Mouse (Mus musculus) subcutaneous adipose tissue, adult 2 months (tissue): ENCODE results near the gene Gen1. TPM values are rescaled to one million over a fixed set of nuclear protein-coding genes. Genes with fewer than 3 reads are reported as not detected.

Experiments
- polyA plus RNA-seq: library from polyadenylated mRNA; depleted of rRNA; stranded (reverse); fragments of >200 nt; gene quantifications from 2 replicates; pipeline ENCODE4 v1.2.3, GENCODE M21; 2012; ENCODE audit warnings: low replicate concordance; rRNA removed

Gene Gen1
- polyA plus RNA-seq = 0.09 and 0.75 TPM in 2 replicates

GRCm38 (mm10) chr12:11265382-11266281, at the start of gene Gen1, which contains the start of gene Smc6:
Gene Gen1, minus strand, starts transcription at chr12:11265801.
Gene Smc6, plus strand, starts transcription at chr12:11265886.

GRCm38 (mm10) chr12:11208872-11209271, 56.7 kb downstream of the Gen1 start, which contains the start of gene Msgn1:
Gene Msgn1, minus strand, starts transcription at chr12:11208972.

Other genes starting within 250 kb of the Gen1 start
- 9.5 and 28.5 TPM in 2 replicates for gene Kcns3, start 114.7 kb downstream of the Gen1 start, polyA plus RNA-seq
- gene Msgn1, start 56.8 kb downstream of the Gen1 start, polyA plus RNA-seq = not detected in 2 replicates
- gene Smc6, start 85 bp upstream of the Gen1 start, polyA plus RNA-seq = 10.9 and 14.0 TPM in 2 replicates
- 0.06 and 0.09 TPM in 2 replicates for gene Vsnl1, start 170.8 kb upstream of the Gen1 start, polyA plus RNA-seq
- gene Rad51ap2, start 190.3 kb upstream of the Gen1 start, polyA plus RNA-seq = 0.04 TPM in 1 of 2 replicates, not detected in the other